Mouse (Mus musculus): ENCODE measurements around the gene Pitpnm3. TPM values are rescaled to one million over a fixed set of nuclear protein-coding genes. Genes with fewer than 3 reads are reported as not detected.

Pitpnm3 gene
- total and polyA plus RNA-seq, 2 experiments: 0.06 to 0.18 TPM

DNA sequence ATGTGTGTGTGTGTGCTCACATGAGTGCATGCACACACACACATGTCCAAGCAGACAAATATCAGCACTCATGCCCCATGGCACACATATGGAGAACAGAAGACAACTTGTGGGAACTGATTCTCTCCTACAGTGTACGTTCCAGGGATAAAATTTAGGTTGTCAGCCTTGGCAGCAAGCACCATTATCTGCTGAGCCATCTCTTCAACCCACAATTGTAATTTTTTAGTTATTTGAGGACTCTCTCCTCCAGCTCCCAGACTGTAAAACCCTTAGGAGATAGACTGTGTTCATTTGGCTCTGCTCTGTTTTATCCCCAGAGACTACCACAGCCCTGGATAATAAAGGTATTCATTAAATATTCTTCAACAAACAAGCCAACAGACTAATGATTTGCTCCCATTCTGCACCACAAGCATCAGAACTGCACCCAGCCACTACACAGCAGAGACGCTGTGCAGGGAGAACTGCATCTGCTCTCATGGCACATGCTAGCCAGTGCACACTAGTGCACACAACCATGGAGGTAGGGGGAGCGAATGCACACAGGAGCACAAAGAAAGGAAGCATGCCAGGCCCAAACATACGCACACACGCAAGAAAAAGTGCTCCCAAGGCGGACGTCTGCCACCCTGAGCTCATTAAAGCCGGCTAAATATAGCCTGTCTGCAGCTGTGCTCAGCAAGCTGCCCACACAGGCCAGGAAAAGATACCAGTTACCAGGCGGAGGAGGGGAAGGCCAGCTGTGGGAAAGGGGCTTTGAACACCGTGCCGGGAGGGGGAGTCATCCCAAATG is 49.1 kb downstream of the Pitpnm3 start:
- Histone ChIP-seq H3K27ac (replicated peaks; ENCODE audit: insufficient read depth, low read depth, low read length) (no peak overlapping the region), H3K4me1 (ENCODE audit: control insufficient read depth, insufficient read depth, low read length) (no peaks in the 10 kb centered on the region), H3K36me3 (ENCODE audit: control insufficient read depth, insufficient read depth, low read length) (no peaks in the 10 kb centered on the region), H3K9ac (ENCODE audit: low read depth, low read length) (no peak overlapping the region), H3K4me3 (ENCODE audit: insufficient read depth, low read depth, low read length) (no peak overlapping the region), H3K79me2 (ENCODE audit: control insufficient read depth, insufficient read depth, low read length) (no peaks in the 10 kb centered on the region), H3K27me3 (ENCODE audit: control insufficient read depth, insufficient read depth, low read length) (no peaks in the 10 kb centered on the region)
- DNase-seq (ENCODE audit: extremely low read depth, low read depth, low spot score): no peak
- no peak for TF ChIP-seq POLR2A (IDR thresholded peaks at IDR 0.05; ENCODE audit: extremely low read depth, insufficient read depth, low read length)
- no peak for TF ChIP-seq CTCF (IDR thresholded peaks at IDR 0.05; ENCODE audit: low read depth, low read length)
- WGBS: 71% methylated on average over 11 of the region's 11 CpGs

DNA sequence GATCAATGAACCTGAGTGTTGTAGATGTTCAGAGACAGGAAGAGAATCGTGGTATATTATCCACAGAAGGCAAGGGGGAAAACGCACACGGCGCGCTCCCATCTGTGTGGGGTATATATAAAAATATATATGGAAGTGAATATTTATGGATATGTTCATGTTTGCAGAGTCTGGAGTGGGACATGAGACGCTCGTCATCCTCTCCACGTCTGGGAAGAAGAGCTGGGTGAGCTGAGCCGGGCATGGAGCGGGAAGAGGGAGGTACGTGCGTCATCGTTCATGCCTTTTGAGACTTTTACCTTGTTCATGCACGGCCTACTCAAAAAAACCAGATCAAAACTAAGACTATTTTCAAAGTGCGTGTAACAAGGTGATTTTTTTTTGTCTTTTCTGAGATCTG is 51.2 kb downstream of the Pitpnm3 start:
- Histone ChIP-seq H3K27ac (replicated peaks; ENCODE audit: insufficient read depth, low read depth, low read length) (no peak overlapping the region), H3K27me3 (ENCODE audit: control insufficient read depth, insufficient read depth, low read length) (no peaks in the 10 kb centered on the region), H3K4me3 (ENCODE audit: insufficient read depth, low read depth, low read length) (no peak overlapping the region), H3K4me1 (ENCODE audit: control insufficient read depth, insufficient read depth, low read length) (no peaks in the 10 kb centered on the region), H3K79me2 (ENCODE audit: control insufficient read depth, insufficient read depth, low read length) (no peaks in the 10 kb centered on the region), H3K9ac (ENCODE audit: low read depth, low read length) (no peak overlapping the region), H3K36me3 (ENCODE audit: control insufficient read depth, insufficient read depth, low read length) (no peaks in the 10 kb centered on the region)
- TF ChIP-seq POLR2A (IDR thresholded peaks at IDR 0.05; ENCODE audit: extremely low read depth, insufficient read depth, low read length): no peak
- TF ChIP-seq CTCF (IDR thresholded peaks at IDR 0.05; ENCODE audit: low read depth, low read length): no peak
- DNase-seq (ENCODE audit: extremely low read depth, low read depth, low spot score): no peak
- WGBS: 96% methylated on average over 15 of the region's 15 CpGs

DNA sequence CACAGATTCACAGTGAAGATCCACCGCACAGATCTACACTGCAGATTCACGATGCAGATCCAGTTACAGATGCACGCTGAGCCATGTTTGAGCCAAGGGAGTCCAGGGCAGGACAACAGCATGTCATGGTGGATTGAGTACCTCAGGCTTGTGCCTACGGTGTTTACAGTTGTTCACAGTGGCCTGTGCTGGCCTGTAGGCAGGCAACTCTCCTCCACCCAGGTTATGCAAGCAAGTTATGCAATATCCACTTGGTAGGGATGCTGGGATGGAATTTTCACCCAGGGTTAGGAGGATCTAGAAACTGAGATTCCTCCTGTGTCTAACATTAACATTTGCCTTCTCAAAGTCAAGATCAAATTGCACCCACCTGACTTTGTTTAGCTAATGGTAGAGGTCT is 53.0 kb downstream of the Pitpnm3 start:
- Histone ChIP-seq H3K27me3 (ENCODE audit: control insufficient read depth, insufficient read depth, low read length) (no peaks in the 10 kb centered on the region), H3K4me1 (ENCODE audit: control insufficient read depth, insufficient read depth, low read length) (no peaks in the 10 kb centered on the region), H3K4me3 (ENCODE audit: insufficient read depth, low read depth, low read length) (no peak overlapping the region), H3K36me3 (ENCODE audit: control insufficient read depth, insufficient read depth, low read length) (no peaks in the 10 kb centered on the region), H3K9ac (ENCODE audit: low read depth, low read length) (no peak overlapping the region), H3K27ac (replicated peaks; ENCODE audit: insufficient read depth, low read depth, low read length) (no peak overlapping the region), H3K79me2 (ENCODE audit: control insufficient read depth, insufficient read depth, low read length) (no peaks in the 10 kb centered on the region)
- WGBS: 65% methylated on average over 4 of the region's 4 CpGs
- peak; percentile 11 for DNase-seq (ENCODE audit: extremely low read depth, low read depth, low spot score)
- TF ChIP-seq POLR2A (IDR thresholded peaks at IDR 0.05; ENCODE audit: extremely low read depth, insufficient read depth, low read length) (no peak), CTCF (IDR thresholded peaks at IDR 0.05; ENCODE audit: low read depth, low read length) (no peak)

DNA sequence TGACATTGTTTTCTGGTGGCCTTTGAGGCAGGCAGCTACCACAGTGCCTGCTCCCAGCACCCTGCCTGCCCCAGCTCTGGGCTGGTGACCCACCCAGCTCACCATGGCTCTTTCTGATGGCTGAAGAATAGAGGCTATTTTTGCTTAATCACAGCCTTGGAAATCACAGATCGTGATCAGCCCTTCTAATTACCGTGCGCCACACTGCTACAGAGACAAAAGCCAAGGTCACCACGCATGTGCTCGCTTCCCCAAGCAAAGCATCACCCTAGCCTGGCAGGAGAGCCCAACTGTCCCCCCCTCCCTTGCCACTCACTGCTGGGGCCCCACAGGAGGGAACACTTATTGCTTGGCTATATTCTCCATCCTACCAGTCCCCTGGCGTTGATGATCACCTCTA is 55.1 kb downstream of the Pitpnm3 start:
- no peaks in the 10 kb centered on the region for H3K79me2 ChIP-seq (ENCODE audit: control insufficient read depth, insufficient read depth, low read length)
- TF ChIP-seq POLR2A (IDR thresholded peaks at IDR 0.05; ENCODE audit: extremely low read depth, insufficient read depth, low read length) (no peak), CTCF (IDR thresholded peaks at IDR 0.05; ENCODE audit: low read depth, low read length) (no peak)
- H3K4me3 ChIP-seq (ENCODE audit: insufficient read depth, low read depth, low read length): no peak overlapping the region
- H3K27ac ChIP-seq (replicated peaks; ENCODE audit: insufficient read depth, low read depth, low read length): no peak overlapping the region
- no peak overlapping the region for H3K9ac ChIP-seq (ENCODE audit: low read depth, low read length)
- H3K27me3 ChIP-seq (ENCODE audit: control insufficient read depth, insufficient read depth, low read length): no peaks in the 10 kb centered on the region
- no peaks in the 10 kb centered on the region for H3K36me3 ChIP-seq (ENCODE audit: control insufficient read depth, insufficient read depth, low read length)
- H3K4me1 ChIP-seq (ENCODE audit: control insufficient read depth, insufficient read depth, low read length): no peaks in the 10 kb centered on the region
- WGBS: 91% methylated on average over 6 of the region's 6 CpGs
- no peak for DNase-seq (ENCODE audit: extremely low read depth, low read depth, low spot score)

DNA sequence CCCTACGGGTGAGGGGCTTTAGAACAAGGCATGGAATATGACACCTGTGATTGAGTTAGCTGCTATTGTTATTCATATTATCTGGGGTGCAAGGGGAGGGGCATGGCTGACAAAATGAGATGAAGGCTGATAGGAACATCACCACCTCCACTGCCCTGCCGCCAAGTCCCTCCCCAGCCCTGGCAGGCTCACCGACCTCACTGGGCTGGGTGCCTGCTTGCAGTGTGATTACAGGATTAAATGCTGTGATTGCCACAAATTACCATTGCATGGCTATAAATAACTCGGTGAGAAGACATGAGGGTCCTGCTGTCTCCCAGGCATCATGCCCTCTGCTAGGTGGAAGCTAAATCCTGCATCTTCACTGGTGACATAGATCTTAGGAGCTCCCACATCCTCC is 56.9 kb downstream of the Pitpnm3 start:
- H3K79me2 ChIP-seq (ENCODE audit: control insufficient read depth, insufficient read depth, low read length): no peaks in the 10 kb centered on the region
- 57% methylated on average over 4 of the region's 4 CpGs for WGBS
- no peak overlapping the region for H3K4me3 ChIP-seq (ENCODE audit: insufficient read depth, low read depth, low read length)
- DNase-seq (ENCODE audit: extremely low read depth, low read depth, low spot score): no peak
- TF ChIP-seq CTCF (IDR thresholded peaks at IDR 0.05; ENCODE audit: low read depth, low read length) (no peak), POLR2A (IDR thresholded peaks at IDR 0.05; ENCODE audit: extremely low read depth, insufficient read depth, low read length) (no peak)
- no peaks in the 10 kb centered on the region for H3K27me3 ChIP-seq (ENCODE audit: control insufficient read depth, insufficient read depth, low read length)
- no peaks in the 10 kb centered on the region for H3K36me3 ChIP-seq (ENCODE audit: control insufficient read depth, insufficient read depth, low read length)
- H3K9ac ChIP-seq (ENCODE audit: low read depth, low read length): no peak overlapping the region
- no peak overlapping the region for H3K27ac ChIP-seq (replicated peaks; ENCODE audit: insufficient read depth, low read depth, low read length)
- H3K4me1 ChIP-seq (ENCODE audit: control insufficient read depth, insufficient read depth, low read length): no peaks in the 10 kb centered on the region

DNA sequence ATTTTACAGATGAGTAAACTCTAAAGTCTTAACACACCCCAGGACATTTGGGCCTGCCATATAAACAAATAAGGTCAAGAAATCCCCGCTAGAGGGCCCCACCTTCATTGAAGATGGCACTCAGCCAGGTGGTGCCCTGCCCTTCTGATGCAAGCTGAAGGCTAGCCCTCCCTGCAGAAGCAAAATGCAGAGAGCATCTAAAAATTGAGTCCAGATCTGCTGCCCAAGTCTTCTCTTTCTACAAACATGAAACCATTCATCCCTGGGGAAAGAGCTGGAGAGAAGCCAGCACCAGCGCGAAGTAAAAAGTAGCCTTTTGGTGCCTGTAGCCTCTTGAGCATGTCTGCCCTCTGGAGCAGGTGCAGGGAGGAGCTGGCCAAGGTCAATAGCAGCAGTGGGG is 57.5 kb downstream of the Pitpnm3 start:
- Histone ChIP-seq H3K4me1 (ENCODE audit: control insufficient read depth, insufficient read depth, low read length) (no peaks in the 10 kb centered on the region), H3K4me3 (ENCODE audit: insufficient read depth, low read depth, low read length) (no peak overlapping the region), H3K79me2 (ENCODE audit: control insufficient read depth, insufficient read depth, low read length) (no peaks in the 10 kb centered on the region), H3K9ac (ENCODE audit: low read depth, low read length) (no peak overlapping the region), H3K27ac (replicated peaks; ENCODE audit: insufficient read depth, low read depth, low read length) (no peak overlapping the region), H3K36me3 (ENCODE audit: control insufficient read depth, insufficient read depth, low read length) (no peaks in the 10 kb centered on the region), H3K27me3 (ENCODE audit: control insufficient read depth, insufficient read depth, low read length) (no peaks in the 10 kb centered on the region)
- DNase-seq (ENCODE audit: extremely low read depth, low read depth, low spot score): no peak
- WGBS: 51% methylated on average over 3 of the region's 3 CpGs
- TF ChIP-seq POLR2A (IDR thresholded peaks at IDR 0.05; ENCODE audit: extremely low read depth, insufficient read depth, low read length): no peak
